Mouse (Mus musculus) bone marrow, adult 2 months (tissue): ENCODE measurements at regions not wholly inside any gene's neighbourhood (a gene's known extent, or its start where the extent isn't known, plus 50 kb on each side); places are given as distances from the start of the nearest gene placed in this dataset.

ENCODE experiments used
- CTCF ChIP-seq: fragments of 200-500 bp; IDR thresholded peaks from 2 replicates; pipeline ENCODE4 v1.5.1; 2011; ENCODE audit warnings: low read length, control low read depth; ENCODE audit not compliant: control insufficient read depth, insufficient read depth
- POLR2A ChIP-seq: fragments of 200-500 bp; IDR thresholded peaks from 2 replicates; pipeline ENCODE4 v1.6.1; 2011; ENCODE audit warnings: low read depth, mild to moderate bottlenecking, control low read depth, low read length, borderline replicate concordance; ENCODE audit not compliant: control insufficient read depth

- no peak for TF ChIP-seq POLR2A
- no peak for TF ChIP-seq CTCF
These were observed 470.4 kb upstream of the Mgmt start for GRCm38 (mm10) chr7:136423846-136424531.
